Mouse (Mus musculus): Measurements from ENCODE around the gene Zfp467. TPM values are rescaled to one million over a fixed set of nuclear protein-coding genes. Genes with fewer than 3 reads are reported as not detected.

Gene Zfp467
- polyA plus RNA-seq, 1 experiment from 2014 or later: 24.4 TPM

- WGBS: 71% methylated on average over 7 of the region's 7 CpGs
- Histone ChIP-seq H3K4me3 (replicated peaks; ENCODE audit: low read length) (no peak overlapping the region), H3K9me3 (replicated peaks; ENCODE audit: control insufficient read depth, low read length) (no peaks in the 10 kb centered on the region), H3K27me3 (ENCODE audit: control insufficient read depth, insufficient read depth, low read length) (no peaks in the 10 kb centered on the region), H3K4me1 (ENCODE audit: control insufficient read depth, insufficient read depth, low read length) (no peaks in the 10 kb centered on the region), H3K36me3 (ENCODE audit: control insufficient read depth, insufficient read depth, low read length) (no peaks in the 10 kb centered on the region), H3K4me2 (ENCODE audit: low read depth, low read length) (no peak overlapping the region), H3K9ac (ENCODE audit: low read length) (no peak overlapping the region), H3K27ac (ENCODE audit: low read length) (no peak overlapping the region)
- ATAC-seq (ENCODE audit: insufficient read depth, low FRiP score): no peak
Measured at GRCm38 (mm10) chr6:48467490-48467889, 21.9 kb upstream of the Zfp467 start.

DNA sequence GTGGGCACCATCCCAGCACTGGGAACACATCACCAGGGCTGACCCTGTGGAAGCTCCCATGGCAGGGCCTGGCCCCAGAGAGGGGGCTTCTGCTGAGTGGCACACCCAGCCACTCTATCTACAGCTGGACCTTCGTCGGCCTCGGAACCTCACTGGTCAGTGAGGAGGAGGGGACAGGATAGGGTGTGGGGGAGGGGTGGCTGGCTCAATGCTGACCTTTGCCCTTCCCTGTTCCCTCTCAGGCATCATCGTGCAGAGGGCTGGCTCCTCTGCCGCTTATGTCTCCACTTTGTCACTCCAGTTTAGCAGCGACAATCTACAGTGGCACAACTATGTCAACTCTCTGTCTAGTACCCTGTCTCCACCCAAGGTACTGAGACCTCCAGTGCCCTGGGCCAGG lies 21.1 kb upstream of the Zfp467 start:
- ATAC-seq (ENCODE audit: insufficient read depth, low FRiP score): no peak
- Histone ChIP-seq H3K27ac (ENCODE audit: low read length) (no peak overlapping the region), H3K9ac (ENCODE audit: low read length) (no peak overlapping the region), H3K27me3 (ENCODE audit: control insufficient read depth, insufficient read depth, low read length) (no peaks in the 10 kb centered on the region), H3K9me3 (replicated peaks; ENCODE audit: control insufficient read depth, low read length) (no peaks in the 10 kb centered on the region), H3K4me1 (ENCODE audit: control insufficient read depth, insufficient read depth, low read length) (no peaks in the 10 kb centered on the region), H3K4me2 (ENCODE audit: low read depth, low read length) (no peak overlapping the region), H3K36me3 (ENCODE audit: control insufficient read depth, insufficient read depth, low read length) (no peaks in the 10 kb centered on the region), H3K4me3 (replicated peaks; ENCODE audit: low read length) (no peak overlapping the region)
- WGBS: 34% methylated on average over 6 of the region's 6 CpGs

DNA sequence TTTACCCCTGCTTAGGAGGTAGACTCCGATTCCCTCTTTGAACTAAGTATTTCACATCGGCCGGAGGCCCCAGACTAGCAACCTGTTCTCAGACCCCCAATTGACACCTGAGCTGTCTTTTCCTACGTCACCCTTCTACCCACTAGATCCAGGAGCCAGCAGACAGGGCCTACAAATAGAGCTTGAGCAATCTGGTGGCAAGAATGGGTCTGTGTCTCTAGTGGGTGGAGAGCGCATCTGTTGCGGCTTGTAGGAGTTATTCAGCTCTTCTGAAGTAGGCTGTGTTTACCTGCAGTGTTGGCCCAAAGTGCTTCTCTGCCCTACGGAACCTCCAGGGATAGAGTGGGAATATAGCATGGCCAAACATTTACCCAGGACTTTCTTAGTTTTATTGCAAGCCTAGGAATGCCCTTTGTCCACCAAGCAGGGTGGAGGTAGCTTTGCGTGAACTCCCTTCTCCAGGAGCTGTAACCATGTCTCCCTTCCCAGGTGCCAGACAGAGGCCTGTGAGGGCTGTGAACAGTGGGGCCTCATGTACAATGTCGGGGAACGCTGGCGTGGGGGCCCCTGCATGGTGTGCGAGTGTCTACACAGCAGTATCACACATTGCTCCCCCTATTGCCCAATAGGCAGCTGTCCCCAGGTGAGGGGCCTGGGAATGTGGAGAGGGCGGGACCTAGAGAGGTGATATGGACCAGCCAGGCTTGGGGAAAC lies 19.5 kb upstream of the Zfp467 start:
- H3K27ac ChIP-seq (ENCODE audit: low read length): no peak overlapping the region
- no peak overlapping the region for H3K4me2 ChIP-seq (ENCODE audit: low read depth, low read length)

DNA sequence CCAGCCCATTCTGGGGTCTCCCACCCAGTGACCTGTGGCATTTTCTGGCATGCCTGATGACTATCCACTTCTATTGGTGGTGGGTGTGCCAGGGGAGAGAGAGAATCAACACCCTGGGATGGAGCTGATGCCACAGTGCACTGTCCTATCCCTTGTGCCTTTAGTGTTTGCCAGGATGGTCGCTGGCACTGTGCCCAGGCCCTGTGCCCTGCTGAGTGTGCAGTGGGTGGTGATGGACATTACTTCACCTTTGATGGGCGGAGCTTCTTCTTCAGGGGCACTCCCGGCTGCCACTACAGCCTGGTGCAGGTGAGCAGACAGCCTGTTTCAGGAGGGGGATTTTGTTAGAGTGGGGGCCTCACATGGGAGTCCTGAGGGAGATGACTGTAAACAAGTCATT lies 7.1 kb upstream of the Zfp467 start:
- no peaks in the 10 kb centered on the region for H3K27me3 ChIP-seq (ENCODE audit: control insufficient read depth, insufficient read depth, low read length)
- no peak overlapping the region for H3K27ac ChIP-seq (ENCODE audit: low read length)
- no peaks in the 10 kb centered on the region for H3K36me3 ChIP-seq (ENCODE audit: control insufficient read depth, insufficient read depth, low read length)
- 70% methylated on average over 3 of the region's 3 CpGs for WGBS
- H3K4me3 ChIP-seq (replicated peaks; ENCODE audit: low read length): no peak overlapping the region
- no peaks in the 10 kb centered on the region for H3K4me1 ChIP-seq (ENCODE audit: control insufficient read depth, insufficient read depth, low read length)
- no peaks in the 10 kb centered on the region for H3K9me3 ChIP-seq (replicated peaks; ENCODE audit: control insufficient read depth, low read length)
- no peak for ATAC-seq (ENCODE audit: insufficient read depth, low FRiP score)
- H3K9ac ChIP-seq (ENCODE audit: low read length): no peak overlapping the region
- no peak overlapping the region for H3K4me2 ChIP-seq (ENCODE audit: low read depth, low read length)

More for the DNA sequence above, 19.5 kb upstream of the Zfp467 start:
- 82% methylated on average over 13 of the region's 13 CpGs for WGBS
- no peaks in the 10 kb centered on the region for H3K36me3 ChIP-seq (ENCODE audit: control insufficient read depth, insufficient read depth, low read length)
- H3K4me1 ChIP-seq (ENCODE audit: control insufficient read depth, insufficient read depth, low read length): no peaks in the 10 kb centered on the region
- no peak overlapping the region for H3K9ac ChIP-seq (ENCODE audit: low read length)
- no peaks in the 10 kb centered on the region for H3K27me3 ChIP-seq (ENCODE audit: control insufficient read depth, insufficient read depth, low read length)
- H3K9me3 ChIP-seq (replicated peaks; ENCODE audit: control insufficient read depth, low read length): no peaks in the 10 kb centered on the region
- ATAC-seq (ENCODE audit: insufficient read depth, low FRiP score): peak; percentile 19; the same call in 1 of the 2 replicates
- no peak overlapping the region for H3K4me3 ChIP-seq (replicated peaks; ENCODE audit: low read length)

- Histone ChIP-seq H3K36me3 (ENCODE audit: control insufficient read depth, insufficient read depth, low read length) (no peaks in the 10 kb centered on the region), H3K4me3 (replicated peaks; ENCODE audit: low read length) (no peak overlapping the region), H3K4me1 (ENCODE audit: control insufficient read depth, insufficient read depth, low read length) (no peaks in the 10 kb centered on the region), H3K27me3 (ENCODE audit: control insufficient read depth, insufficient read depth, low read length) (no peaks in the 10 kb centered on the region), H3K9ac (ENCODE audit: low read length) (no peak overlapping the region), H3K4me2 (ENCODE audit: low read depth, low read length) (no peak overlapping the region), H3K27ac (ENCODE audit: low read length) (no peak overlapping the region), H3K9me3 (replicated peaks; ENCODE audit: control insufficient read depth, low read length) (no peaks in the 10 kb centered on the region)
- no peak for ATAC-seq (ENCODE audit: insufficient read depth, low FRiP score)
- WGBS: 41% methylated on average over 1 of the region's 1 CpGs
Measured at GRCm38 (mm10) chr6:48452151-48452550, 6.5 kb upstream of the Zfp467 start.

- Histone ChIP-seq H3K9me3 (replicated peaks; ENCODE audit: control insufficient read depth, low read length) (no peaks in the 10 kb centered on the region), H3K36me3 (ENCODE audit: control insufficient read depth, insufficient read depth, low read length) (no peaks in the 10 kb centered on the region), H3K9ac (ENCODE audit: low read length) (no peak overlapping the region), H3K27ac (ENCODE audit: low read length) (no peak overlapping the region), H3K27me3 (ENCODE audit: control insufficient read depth, insufficient read depth, low read length) (no peaks in the 10 kb centered on the region), H3K4me3 (replicated peaks; ENCODE audit: low read length) (no peak overlapping the region), H3K4me1 (ENCODE audit: control insufficient read depth, insufficient read depth, low read length) (peaks cover 11% of the 10 kb centered on the region), H3K4me2 (ENCODE audit: low read depth, low read length) (no peak overlapping the region)
- ATAC-seq (ENCODE audit: insufficient read depth, low FRiP score): no peak
- WGBS: 73% methylated on average over 7 of the region's 7 CpGs
Measured at GRCm38 (mm10) chr6:48448527-48448926, 2.9 kb upstream of the Zfp467 start.

GRCm38 (mm10) chr6:48447929-48448328 lies 2.3 kb upstream of the Zfp467 start, which contains the start of gene Sspo:
TSS of gene Sspo (plus strand) at chr6:48448229.
- H3K27ac ChIP-seq (ENCODE audit: low read length): no peak within 1 kb of the TSS
- no peaks in the 10 kb centered on the region for H3K9me3 ChIP-seq (replicated peaks; ENCODE audit: control insufficient read depth, low read length)
- H3K4me1 ChIP-seq (ENCODE audit: control insufficient read depth, insufficient read depth, low read length): peaks cover 17% of the 10 kb centered on the region
- H3K9ac ChIP-seq (ENCODE audit: low read length): no peak within 1 kb of the TSS; the same call in 1 of the 2 replicates
- ATAC-seq (ENCODE audit: insufficient read depth, low FRiP score): no peak
- H3K4me2 ChIP-seq (ENCODE audit: low read depth, low read length): no peak within 1 kb of the TSS
- no peak within 1 kb of the TSS for H3K4me3 ChIP-seq (replicated peaks; ENCODE audit: low read length)
- H3K36me3 ChIP-seq (ENCODE audit: control insufficient read depth, insufficient read depth, low read length): no peaks in the 10 kb centered on the region
- H3K27me3 ChIP-seq (ENCODE audit: control insufficient read depth, insufficient read depth, low read length): no peaks in the 10 kb centered on the region
- 85% methylated on average over 1 of the region's 1 CpGs for WGBS

- ATAC-seq (ENCODE audit: insufficient read depth, low FRiP score): no peak
- no peaks in the 10 kb centered on the region for H3K27me3 ChIP-seq (ENCODE audit: control insufficient read depth, insufficient read depth, low read length)
- H3K9me3 ChIP-seq (replicated peaks; ENCODE audit: control insufficient read depth, low read length): no peaks in the 10 kb centered on the region
- 73% methylated on average over 3 of the region's 3 CpGs for WGBS
- H3K27ac ChIP-seq (ENCODE audit: low read length): peak overlapping the region; percentile 98; the same call in 1 of the 2 replicates
- peaks cover 17% of the 10 kb centered on the region for H3K4me1 ChIP-seq (ENCODE audit: control insufficient read depth, insufficient read depth, low read length)
- no peak overlapping the region for H3K4me2 ChIP-seq (ENCODE audit: low read depth, low read length)
- no peak overlapping the region; the same call in 1 of the 2 replicates for H3K9ac ChIP-seq (ENCODE audit: low read length)
- no peak overlapping the region for H3K4me3 ChIP-seq (replicated peaks; ENCODE audit: low read length)
- H3K36me3 ChIP-seq (ENCODE audit: control insufficient read depth, insufficient read depth, low read length): peaks cover 9% of the 10 kb centered on the region
Measured at GRCm38 (mm10) chr6:48446896-48447295, 1.3 kb upstream of the Zfp467 start.

DNA sequence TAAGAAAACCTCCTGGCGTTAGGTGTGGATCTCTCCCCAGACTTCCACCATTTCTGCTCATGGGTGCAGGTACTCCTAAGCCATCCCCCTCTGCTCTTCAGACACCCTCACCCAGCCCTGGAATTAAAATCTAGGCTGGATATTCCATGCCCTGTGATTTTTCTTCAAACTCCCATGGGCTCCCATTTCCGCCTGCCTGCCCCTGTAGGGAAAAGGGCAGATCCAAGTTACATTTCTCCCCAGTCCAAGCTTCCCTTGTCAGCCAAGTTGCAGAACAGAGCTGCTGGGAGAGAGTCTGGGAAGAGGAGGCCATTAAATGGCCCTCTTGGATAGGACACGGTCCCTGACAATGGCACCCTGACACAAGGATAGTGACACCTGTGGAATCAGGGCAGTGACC lies 631 bp upstream of the Zfp467 start:
- peaks cover 18% of the 10 kb centered on the region for H3K4me1 ChIP-seq (ENCODE audit: control insufficient read depth, insufficient read depth, low read length)
- WGBS: 40% methylated on average over 3 of the region's 3 CpGs

More for the DNA sequence above, 631 bp upstream of the Zfp467 start:
- ATAC-seq (ENCODE audit: insufficient read depth, low FRiP score): no peak
- H3K4me3 ChIP-seq (replicated peaks; ENCODE audit: low read length): peak overlapping the region; percentile 96
- H3K4me2 ChIP-seq (ENCODE audit: low read depth, low read length): peak overlapping the region; percentile 78
- H3K9me3 ChIP-seq (replicated peaks; ENCODE audit: control insufficient read depth, low read length): no peaks in the 10 kb centered on the region
- H3K27me3 ChIP-seq (ENCODE audit: control insufficient read depth, insufficient read depth, low read length): no peaks in the 10 kb centered on the region
- H3K36me3 ChIP-seq (ENCODE audit: control insufficient read depth, insufficient read depth, low read length): peaks cover 12% of the 10 kb centered on the region
- H3K9ac ChIP-seq (ENCODE audit: low read length): peak overlapping the region; percentile 99
- H3K27ac ChIP-seq (ENCODE audit: low read length): peak overlapping the region; percentile 98

Data from stomach, embryonic 16.5 days (tissue).